Mouse (Mus musculus): ENCODE data around the gene Hagh. TPM values are rescaled to one million over a fixed set of nuclear protein-coding genes. Genes with fewer than 3 reads are reported as not detected.

Gene Hagh
- total RNA-seq, 1 experiment from 2014 or later: 28.0 TPM

DNA sequence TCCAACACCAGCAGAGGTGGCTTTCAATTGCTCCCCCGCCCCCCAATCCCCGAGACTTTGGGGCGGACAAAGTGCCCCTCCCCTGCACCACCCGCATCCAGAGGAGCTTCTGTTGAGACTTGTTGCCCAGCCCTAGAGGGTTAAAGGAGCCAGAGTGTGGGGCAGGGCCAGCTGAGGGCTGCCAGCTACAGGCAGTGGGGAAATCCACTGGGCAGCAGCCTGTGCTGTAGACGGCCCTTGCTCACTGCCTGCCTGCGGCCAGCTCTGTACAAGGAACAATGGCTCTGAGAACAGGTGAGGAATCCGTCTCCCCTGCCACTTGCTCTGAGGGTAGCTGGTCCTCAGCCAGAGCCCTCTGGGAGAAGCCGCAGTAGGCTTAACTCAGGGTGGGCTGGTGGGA is 38.6 kb downstream of the Hagh start:
- ATAC-seq (ENCODE audit: extremely low read depth, insufficient number of reproducible peaks, low FRiP score, poor library complexity, severe bottlenecking): no peak

DNA sequence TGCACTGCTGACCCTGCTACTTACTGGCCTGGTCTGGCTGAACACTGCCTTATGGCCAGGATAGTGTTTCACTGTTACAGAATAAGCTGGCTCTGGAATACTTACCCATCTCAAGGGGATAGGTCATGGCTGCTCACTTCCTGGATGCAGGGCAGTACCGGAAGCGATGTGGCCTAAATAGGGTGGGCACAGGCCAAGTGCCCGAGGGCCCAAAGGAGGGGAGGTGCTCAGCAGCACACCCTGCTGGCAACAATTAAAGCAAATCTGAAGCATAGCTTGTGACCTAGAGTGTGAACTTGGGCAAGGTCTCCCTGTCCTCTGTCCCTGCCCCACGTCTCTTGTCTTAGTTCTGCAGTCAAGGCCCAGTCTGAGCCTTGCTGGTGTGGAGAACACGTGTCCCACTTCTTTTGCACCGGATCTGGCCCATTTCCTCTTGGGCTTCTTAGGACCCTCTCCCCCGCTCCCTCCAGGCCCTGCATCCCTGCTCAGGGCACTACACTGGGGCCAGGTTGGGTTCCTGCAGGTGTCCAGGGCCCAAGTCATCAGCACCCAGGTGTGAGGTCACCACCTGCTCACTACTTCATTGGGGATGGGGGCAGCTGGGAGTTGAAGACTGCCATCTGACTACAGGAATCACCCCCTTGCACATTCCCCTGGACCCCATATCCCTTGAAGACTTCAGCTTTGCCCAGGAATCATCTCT is 41.9 kb downstream of the Hagh start:
- no peak for ATAC-seq (ENCODE audit: extremely low read depth, insufficient number of reproducible peaks, low FRiP score, poor library complexity, severe bottlenecking)

GRCm38 (mm10) chr17:24884391-24884790 is 44.4 kb downstream of the Hagh start:
- no peak for ATAC-seq (ENCODE audit: extremely low read depth, insufficient number of reproducible peaks, low FRiP score, poor library complexity, severe bottlenecking)

GRCm38 (mm10) chr17:24885356-24886133 is 45.6 kb downstream of the Hagh start:
- ATAC-seq (ENCODE audit: extremely low read depth, insufficient number of reproducible peaks, low FRiP score, poor library complexity, severe bottlenecking): no peak

GRCm38 (mm10) chr17:24886134-24886931 is 46.4 kb downstream of the Hagh start, which contains the start of the genes Nubp2 and Spsb3:
TSS of gene Nubp2 (minus strand) at chr17:24886349.
TSS of gene Spsb3 (plus strand) at chr17:24886643.
- ATAC-seq (ENCODE audit: extremely low read depth, insufficient number of reproducible peaks, low FRiP score, poor library complexity, severe bottlenecking): peak; percentile 93

DNA sequence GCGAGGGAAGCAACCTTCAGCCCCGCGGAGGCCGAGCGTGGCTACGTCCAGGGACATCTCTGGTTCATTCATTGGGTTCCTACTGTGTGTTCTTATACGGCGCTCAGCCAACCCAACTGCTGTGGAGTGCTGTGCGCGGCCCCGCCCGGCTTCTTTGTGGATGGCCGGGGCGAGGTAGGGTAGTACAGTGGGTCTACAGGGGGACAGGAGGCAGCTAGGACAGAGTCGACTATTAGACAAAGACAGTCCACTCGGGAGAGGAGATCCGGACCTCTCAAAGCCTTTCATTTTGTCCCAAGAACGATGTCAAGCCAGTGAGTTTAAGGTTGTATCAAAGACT is 47.0 kb downstream of the Hagh start:
- no peak for ATAC-seq (ENCODE audit: extremely low read depth, insufficient number of reproducible peaks, low FRiP score, poor library complexity, severe bottlenecking)

DNA sequence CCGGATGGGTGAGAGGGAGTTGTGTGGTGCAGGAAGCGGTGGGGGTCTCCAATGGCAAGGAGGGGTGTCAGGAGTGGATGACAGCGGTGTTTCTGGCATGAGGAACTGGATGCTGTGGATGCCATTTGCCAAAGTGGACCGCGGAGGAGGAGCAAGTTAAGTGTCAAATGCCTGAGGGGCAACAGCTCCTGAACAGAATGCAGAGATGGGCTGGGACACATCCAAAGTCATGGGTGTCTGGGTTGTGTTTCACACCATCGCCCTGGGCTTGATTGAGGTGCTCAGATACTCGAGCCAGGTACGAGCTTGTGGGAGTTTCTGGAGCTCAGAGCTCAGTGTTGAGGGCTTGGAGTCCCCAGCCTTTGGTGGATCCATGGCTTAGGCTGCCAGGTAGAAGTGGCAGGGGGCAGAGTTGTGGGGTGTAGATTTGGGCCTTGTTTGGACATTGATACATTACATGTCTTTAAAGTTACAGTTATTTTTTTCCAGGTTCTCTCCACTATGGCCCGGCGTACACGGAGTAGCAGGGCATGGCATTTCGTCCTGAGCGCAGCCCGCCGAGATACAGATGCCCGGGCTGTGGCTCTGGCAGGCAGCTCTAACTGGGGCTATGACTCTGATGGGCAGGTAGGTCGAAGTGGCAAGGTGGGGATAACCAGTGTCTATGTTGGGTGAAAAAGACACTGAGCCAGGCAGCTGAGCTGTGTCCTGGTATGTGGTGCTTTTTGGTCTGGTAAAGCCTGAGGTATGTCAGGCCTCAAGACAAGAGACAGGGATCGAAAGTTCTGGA is 47.5 kb downstream of the Hagh start:
- ATAC-seq (ENCODE audit: extremely low read depth, insufficient number of reproducible peaks, low FRiP score, poor library complexity, severe bottlenecking): no peak

- ATAC-seq (ENCODE audit: extremely low read depth, insufficient number of reproducible peaks, low FRiP score, poor library complexity, severe bottlenecking): no peak
These were observed 48.9 kb downstream of the Hagh start for GRCm38 (mm10) chr17:24888862-24889261.

- ATAC-seq (ENCODE audit: extremely low read depth, insufficient number of reproducible peaks, low FRiP score, poor library complexity, severe bottlenecking): no peak
These were observed 50.5 kb downstream of the Hagh start for GRCm38 (mm10) chr17:24890151-24891092.

GRCm38 (mm10) chr17:24891321-24891720 is 51.4 kb downstream of the Hagh start:
- no peak for ATAC-seq (ENCODE audit: extremely low read depth, insufficient number of reproducible peaks, low FRiP score, poor library complexity, severe bottlenecking)

- ATAC-seq (ENCODE audit: extremely low read depth, insufficient number of reproducible peaks, low FRiP score, poor library complexity, severe bottlenecking): no peak
These were observed 52.8 kb downstream of the Hagh start for GRCm38 (mm10) chr17:24892785-24893184.

DNA sequence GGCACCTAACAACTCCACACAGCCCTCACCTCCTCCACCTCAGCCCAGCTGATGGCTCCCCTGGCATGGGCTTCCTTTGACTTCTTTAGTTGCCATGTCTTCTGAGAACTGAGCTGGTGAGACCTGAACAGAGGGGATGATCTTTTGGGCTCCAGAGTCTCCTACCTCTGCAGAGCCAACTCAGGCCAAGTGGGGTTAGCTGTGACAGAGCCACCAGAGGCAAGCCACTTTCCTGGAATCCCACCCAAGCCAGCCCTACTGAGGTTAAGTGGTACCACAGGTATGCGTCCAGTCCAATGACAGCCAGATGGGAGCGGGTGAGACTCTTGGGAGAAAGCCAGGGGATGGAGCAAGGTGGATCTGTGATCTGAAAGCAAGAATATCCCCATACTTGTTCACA is 53.3 kb downstream of the Hagh start:
- ATAC-seq (ENCODE audit: extremely low read depth, insufficient number of reproducible peaks, low FRiP score, poor library complexity, severe bottlenecking): no peak

DNA sequence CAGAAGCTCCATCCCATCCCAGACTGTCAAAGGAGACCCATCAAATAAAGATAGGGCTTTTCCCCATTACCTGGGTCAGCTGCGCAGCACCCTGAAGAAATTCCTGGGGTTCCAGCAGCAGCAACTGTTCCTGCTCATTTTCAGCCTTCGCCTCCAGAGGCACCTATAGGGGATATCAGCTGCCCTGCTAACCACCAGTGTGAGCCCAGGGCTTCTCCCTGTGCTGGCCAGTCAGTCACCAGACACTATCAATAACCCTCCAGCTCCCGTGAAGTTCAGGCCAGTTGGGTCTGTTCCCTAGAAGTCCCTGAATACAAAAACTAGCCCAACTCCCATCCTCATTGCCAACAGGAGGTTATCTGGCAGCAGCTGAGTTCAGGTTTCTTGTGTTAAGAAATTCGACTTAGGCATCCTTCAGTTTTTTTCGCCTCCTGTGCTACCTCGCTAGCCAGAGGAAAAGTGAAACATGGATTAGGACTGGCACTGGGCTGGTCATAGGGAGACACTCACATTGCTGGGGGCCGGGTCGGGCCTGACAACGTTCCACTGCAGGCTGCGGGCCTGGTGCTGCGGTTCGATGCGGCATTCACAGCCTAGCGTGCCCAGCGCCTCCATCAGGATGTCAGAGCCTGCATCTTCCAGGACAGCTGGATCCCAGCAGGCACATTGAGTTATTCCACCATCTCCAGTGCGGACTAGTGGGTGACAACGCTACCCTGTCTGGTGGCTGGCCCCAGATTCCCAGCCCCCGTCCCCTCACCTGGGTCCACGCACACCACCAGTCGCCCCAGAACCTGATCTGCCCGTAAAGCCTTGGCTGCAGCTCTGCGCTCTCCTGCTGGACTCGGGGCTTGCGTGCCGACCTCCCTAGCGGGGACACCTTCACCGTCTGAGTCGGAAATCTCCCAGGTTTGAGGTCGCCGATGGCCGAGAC is 54.4 kb downstream of the Hagh start:
- ATAC-seq (ENCODE audit: extremely low read depth, insufficient number of reproducible peaks, low FRiP score, poor library complexity, severe bottlenecking): no peak

GRCm38 (mm10) chr17:24894995-24895547 is 55.1 kb downstream of the Hagh start, which contains the start of the genes Eme2 and Mrps34:
TSS of gene Eme2 (minus strand) at chr17:24895087.
TSS of gene Mrps34 (plus strand) at chr17:24895116.
- peak; percentile 31 for ATAC-seq (ENCODE audit: extremely low read depth, insufficient number of reproducible peaks, low FRiP score, poor library complexity, severe bottlenecking)

GRCm38 (mm10) chr17:24895571-24896240 is 55.8 kb downstream of the Hagh start:
- ATAC-seq (ENCODE audit: extremely low read depth, insufficient number of reproducible peaks, low FRiP score, poor library complexity, severe bottlenecking): no peak

Data from neutrophil, adult 5-6 weeks (primary cell).